Mouse (Mus musculus) MEL (cell line): ENCODE data around the gene Kcnmb2.

Experiments used
- MAZ ChIP-seq: IDR thresholded peaks from 2 replicates; pipeline ENCODE4 v1.6.1; 2012; ENCODE audit warnings: low read depth, mild to moderate bottlenecking, inconsistent platforms, low read length, improper control_type of control experiment
- USF1 ChIP-seq: IDR thresholded peaks from 2 replicates; pipeline ENCODE4 v1.6.1; 2014; ENCODE audit warnings: low read depth, mild to moderate bottlenecking, inconsistent platforms, low read length, improper control_type of control experiment, moderate library complexity

DNA sequence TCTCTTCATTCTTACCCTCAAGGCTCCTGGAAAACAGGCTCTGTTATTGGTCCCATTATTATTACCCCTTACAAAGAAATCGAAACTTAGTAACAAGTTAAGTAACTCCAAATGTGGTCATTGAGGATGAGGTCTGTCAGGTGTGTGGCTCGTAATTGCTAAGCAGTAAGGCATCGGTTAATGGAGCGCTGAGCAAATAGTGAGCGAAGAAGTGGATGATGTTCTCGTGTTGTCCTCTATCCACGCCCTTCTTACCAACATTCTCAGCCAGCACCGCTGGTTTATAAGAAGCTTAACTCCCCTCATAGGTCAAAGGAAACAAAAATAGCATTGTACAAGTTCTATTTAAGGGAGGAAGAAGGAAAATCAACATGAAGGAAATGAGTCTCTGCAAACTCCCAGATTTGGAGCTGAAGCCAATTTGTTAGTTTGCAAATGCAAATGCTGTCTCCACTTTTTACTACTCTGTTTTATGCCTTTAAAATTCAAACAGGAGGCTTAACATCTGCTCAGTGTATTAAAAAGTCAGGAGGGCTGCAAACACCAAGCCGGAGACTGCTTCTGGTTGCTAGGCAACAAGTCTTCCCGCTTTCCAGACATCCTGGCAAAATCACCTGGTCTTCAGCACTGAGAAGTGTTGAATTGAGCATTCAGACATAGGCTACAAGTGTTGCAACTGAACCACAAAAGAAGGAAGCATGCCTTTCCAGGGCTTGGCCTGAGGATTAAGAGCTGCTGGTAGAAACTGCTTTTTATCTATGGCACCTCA is 157.8 kb downstream of the Kcnmb2 start:
- TF ChIP-seq USF1 (no peak), MAZ (no peak)
